Mouse (Mus musculus): Measurements from ENCODE around the gene Limd1. TPM values are rescaled to one million over a fixed set of nuclear protein-coding genes. Genes with fewer than 3 reads are reported as not detected.

The Limd1 gene
- polyA plus RNA-seq, 1 experiment from 2014 or later, result 18.1 TPM

Other genes with a start within 250 kb of the Limd1 start
- gene Tmem158, start 217.9 kb upstream of the Limd1 start, polyA plus RNA-seq (2015; fragmentation: Nextera tagmentation; extraction: Ambion mirVana), result 22.0 and 24.5 TPM in 2 replicates
- 924 and 941 TPM in 2 replicates for gene Lars2, start 111.8 kb upstream of the Limd1 start, polyA plus RNA-seq (2015; fragmentation: Nextera tagmentation; extraction: Ambion mirVana)
- 50.4 and 52.4 TPM in 2 replicates for gene Sacm1l, start 51.1 kb downstream of the Limd1 start, polyA plus RNA-seq (2015; fragmentation: Nextera tagmentation; extraction: Ambion mirVana)
- gene Slc6a20b, start 153.9 kb downstream of the Limd1 start, polyA plus RNA-seq (2015; fragmentation: Nextera tagmentation; extraction: Ambion mirVana), result 0.34 and 0.41 TPM in 2 replicates
- 0.23 and 0.48 TPM in 2 replicates for gene Ccr9, start 199.7 kb downstream of the Limd1 start, polyA plus RNA-seq (2015; fragmentation: Nextera tagmentation; extraction: Ambion mirVana)
- gene Slc6a20a, start 200.2 kb downstream of the Limd1 start, polyA plus RNA-seq (2015; fragmentation: Nextera tagmentation; extraction: Ambion mirVana), result 5.6 and 6.3 TPM in 2 replicates
- 57.2 and 60.3 TPM in 2 replicates for gene Lztfl1, start 239.0 kb downstream of the Limd1 start, polyA plus RNA-seq (2015; fragmentation: Nextera tagmentation; extraction: Ambion mirVana)